Mouse (Mus musculus) ES-CJ7 (cell line): ENCODE results near the gene Vmn1r214.

Experiments
- DNase-seq: peaks from one replicate; pipeline ENCODE4 v3.0.0; 2011; ENCODE audit warnings: low read depth, low spot score

Vmn1r214 gene

DNA sequence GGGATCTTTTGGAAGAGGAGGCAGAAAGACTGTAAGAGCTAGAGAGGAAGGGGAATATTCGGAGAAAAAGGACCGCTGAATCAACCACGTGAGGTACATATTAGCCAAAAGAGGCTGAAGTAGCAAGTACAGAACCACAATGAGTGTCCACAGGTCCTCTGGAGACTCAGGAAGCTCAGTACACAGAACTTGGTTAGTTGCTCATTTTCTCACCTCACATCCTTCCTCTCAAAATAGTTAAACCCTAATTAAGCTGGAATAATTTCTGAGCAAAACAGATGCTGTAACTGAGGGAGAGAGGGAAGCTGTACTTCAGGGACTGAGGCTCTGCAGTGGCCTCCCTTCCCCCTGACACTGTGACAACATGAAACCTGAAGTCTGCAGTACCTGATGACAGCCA, at the start of gene Vmn1r214:
Gene Vmn1r214, plus strand, starts transcription at position 301 of the 400 bp plus-strand sequence.
- DNase-seq, result no peak

DNA sequence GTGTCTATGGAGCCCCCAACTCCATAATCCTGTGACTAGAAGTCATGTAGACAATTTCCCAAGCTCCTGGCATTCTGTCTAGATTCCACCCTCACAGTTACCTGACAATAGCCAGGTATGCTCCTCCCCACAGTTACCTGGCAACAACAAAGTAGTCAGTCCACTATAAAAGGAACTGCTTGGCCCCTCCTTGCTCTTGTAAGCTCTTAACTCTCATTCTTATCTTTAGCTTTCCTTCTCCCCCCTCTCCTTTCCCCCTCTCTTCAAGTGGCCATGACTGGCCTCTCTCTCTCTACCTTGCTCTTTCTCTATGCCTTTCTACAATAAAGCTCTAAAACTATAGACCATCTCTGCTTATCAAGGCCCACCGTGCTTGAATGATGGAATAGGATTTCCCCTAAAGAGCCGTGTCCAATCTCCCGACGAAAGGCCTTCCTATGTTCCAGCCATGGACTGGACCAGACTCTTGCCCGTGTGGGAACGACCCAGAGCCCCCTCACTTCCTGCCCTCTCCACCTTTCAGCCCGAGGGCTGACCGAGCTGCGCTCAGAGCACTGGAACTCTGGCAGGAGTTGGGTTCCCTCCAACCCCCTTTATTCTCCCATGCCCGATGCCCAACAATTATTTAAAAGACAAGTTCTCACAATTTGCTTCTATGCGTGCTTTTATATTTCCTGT, 39.9 kb upstream of the Vmn1r214 start:
- no peak for DNase-seq

DNA sequence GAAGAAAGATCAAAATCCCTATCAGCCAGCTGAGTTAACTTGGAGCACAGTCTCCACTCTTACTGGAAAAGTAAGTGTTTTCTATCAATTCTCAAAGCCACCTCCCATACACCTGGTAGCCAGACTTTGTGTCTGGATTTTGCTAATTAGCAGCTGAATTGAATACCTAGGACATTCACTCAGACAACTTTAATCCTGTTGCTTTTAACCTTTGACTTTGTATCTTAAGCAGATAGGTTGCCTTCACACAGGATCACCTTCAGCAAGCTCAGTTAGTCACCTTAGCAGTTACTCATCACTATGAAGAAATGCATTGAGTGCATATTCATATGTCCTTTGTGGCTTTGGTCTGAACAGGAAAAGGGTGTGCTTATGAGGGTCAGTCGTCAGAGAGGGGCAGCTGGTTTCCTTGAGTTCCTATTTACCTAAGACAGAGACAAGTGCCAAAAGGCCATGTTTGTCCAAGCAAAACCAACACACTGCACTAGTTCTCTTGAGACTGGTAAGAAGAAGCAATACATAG, 38.0 kb upstream of the Vmn1r214 start:
- peak; percentile 76 for DNase-seq

DNA sequence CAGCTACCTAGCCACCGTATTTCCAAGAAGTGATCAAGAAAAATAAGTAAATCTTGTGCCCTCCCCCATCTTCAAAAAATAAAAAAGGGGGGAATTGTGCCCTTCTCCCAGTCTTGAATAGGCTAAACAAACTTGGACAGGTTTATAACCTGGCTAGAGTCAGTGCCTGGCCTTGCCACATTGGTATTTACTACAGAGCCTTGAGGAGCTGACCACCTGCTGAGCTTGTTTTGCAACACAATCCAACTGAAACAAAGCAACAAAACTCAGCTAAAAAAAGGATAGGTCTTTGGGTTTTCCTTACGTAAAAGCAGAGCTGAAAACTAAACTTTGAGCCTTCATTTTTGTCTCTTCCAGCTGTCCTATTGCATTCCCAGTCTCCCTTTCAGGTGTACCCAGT, 37.5 kb upstream of the Vmn1r214 start:
- peak; percentile 96 for DNase-seq

DNA sequence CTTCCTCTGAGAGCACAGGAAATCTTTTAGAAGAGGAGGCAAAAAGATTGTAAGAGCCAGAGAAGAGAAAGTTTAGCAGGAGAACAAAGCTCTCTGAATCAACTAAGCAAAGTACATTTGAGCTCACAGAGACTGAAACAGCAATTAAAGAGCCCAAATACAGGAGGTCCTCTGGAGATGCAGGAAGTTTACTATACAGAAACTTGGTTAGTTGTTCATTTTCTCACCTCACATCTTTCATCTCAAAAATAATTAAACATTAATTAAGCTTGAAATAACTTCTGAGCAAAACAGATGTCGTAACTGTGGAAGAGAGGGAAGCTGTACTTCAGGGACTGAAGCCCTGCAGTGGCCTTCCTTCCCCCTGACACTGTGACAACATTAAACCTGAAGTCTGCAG, 22.9 kb upstream of the Vmn1r214 start, which contains the start of gene Vmn1r213:
Gene Vmn1r213, plus strand, starts transcription at position 301 of the 400 bp plus-strand sequence.
- DNase-seq, result no peak

DNA sequence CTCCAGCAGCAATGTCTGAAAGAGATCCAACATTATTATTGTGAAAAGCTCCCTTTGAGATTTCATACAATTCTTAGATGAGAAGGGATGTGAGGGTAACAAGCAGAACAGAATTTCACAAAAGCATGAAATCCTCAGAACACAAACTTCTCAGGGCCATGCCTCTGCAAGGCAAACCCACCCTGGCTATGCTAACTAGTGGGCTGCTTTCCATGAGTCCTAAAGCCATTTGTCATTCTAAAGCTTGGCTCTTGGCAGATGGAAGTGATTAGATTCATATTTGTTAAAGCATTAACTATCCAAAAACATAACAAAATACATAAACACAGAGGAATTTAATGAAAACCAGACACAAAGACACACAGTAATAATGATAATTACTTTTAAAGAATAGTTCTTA, 12.1 kb upstream of the Vmn1r214 start:
- no peak for DNase-seq

DNA sequence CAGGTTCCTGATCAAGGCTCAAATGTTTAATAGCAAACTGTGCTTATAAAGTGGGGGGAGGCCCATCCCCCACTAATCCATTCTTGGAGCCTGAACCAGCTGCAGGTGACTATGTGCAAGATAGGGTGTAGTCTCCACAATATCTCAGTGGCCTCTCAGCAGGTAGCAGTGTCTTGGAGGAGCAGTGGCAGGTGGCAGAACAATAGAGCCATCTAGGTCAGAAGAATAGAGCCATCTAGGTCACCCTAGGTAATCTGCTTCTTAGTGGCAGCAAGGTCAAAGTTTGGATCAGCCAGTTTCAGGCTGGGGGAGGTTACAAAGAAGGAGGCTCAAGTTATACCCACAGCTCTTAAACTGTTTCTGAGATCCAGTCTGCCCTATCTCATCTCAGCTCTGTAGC, 5.4 kb upstream of the Vmn1r214 start:
- DNase-seq, result peak; percentile 92

DNA sequence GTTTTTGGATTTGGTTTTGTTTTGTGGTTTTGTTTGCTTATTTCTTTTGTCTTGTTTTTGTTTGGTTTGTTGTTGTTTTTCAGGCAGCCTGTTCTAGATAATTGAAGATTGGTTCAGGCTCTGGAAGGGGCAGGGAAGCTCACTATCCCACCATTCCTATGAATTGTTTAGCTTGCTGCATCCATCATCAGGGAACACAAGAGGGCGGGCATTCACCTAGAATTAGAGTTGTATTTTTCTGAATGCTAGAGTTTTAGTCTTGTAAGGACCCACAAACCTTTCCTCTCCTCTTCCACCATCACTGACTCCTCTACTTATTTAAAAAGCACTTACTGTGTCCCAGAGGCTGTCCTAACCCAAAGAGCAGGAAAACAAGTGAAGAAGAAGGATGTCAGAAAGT, 27.6 kb downstream of the Vmn1r214 start:
- DNase-seq, result peak; percentile 7

DNA sequence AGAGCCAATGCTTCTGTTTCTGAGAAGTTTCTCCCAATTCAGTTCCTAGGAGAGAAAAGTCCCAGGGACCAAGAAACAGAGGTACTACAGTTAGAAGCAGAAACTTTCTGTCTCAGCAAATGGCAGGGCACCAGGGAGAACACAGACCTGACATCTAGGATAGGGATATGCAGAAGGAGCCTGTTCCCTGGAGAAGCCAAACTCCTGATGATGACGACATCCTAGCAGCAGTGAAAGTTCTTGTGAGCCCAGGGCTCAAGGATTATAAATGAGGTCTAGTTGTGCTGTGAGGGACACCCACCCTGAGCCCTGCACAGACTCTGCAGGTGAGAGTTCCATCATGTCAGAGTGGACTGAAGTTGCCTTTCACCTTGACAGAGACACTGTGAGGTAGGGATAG, 37.5 kb downstream of the Vmn1r214 start, which contains the start of gene Vmn1r215:
Gene Vmn1r215, plus strand, starts transcription at position 301 of the 400 bp plus-strand sequence.
- no peak for DNase-seq

DNA sequence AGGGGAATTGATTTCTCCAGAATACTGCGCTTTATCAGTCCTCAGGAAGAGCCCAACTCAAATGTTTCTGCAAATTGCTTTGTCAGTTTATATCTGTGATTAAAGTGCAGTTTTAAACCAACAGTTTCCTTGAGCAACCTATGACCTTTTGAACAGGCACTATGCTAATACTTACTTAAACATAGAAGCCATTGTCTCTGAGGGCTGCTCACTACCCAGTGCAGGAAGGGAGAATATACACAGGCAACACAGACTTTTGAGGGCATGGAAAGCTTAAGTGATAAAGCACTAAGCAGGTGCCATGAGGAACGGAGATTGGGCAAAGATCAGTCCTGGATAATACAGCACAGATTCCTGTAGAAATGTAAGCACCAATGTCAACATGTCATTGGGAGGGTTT, 39.1 kb downstream of the Vmn1r214 start:
- DNase-seq, result no peak
